Mouse (Mus musculus): ENCODE results near the gene Fbxw8. TPM values are rescaled to one million over a fixed set of nuclear protein-coding genes. Genes with fewer than 3 reads are reported as not detected.

Fbxw8 gene
- total and polyA plus RNA-seq, 2 experiments = 15.9 to 31.7 TPM

DNA sequence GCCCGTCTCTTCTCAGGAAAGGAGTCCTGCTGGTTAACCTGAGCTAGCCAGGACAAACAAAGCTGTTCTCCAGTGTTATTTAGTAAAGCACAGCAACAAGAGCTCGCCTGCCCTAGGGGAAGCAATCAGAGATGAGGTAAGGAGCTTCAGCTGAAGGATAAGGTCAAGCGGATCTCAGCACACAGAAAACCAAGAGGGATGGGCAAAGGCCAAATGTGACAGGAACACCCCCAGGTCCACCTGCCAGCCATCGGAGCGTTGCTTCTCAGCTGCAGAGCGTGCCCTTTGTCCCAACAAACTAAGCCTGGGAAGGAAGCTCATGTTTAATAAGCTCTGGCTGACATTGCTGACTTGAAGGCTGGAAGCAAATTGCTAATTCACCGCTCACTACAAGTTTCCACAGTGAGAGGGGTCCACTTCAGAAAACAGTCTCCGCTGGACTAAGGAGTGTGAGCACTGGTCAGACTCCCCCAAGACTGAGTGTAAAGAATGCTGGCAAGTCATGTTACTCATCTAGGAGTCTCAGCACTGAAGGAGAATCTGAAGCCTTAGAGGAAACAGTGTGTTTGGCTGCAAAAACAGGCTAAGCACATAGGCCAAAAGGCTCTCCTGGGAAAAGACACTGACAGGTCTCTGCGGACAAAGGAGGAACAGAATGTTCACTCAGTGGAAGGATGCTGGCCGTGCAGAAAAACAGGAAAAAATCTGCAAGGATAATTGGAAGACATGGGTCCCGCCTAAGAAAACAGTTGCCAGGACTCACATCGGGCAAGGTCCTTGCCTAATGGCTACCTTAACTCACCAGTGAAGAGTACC, 11.8 kb downstream of the Fbxw8 start:
- 69% methylated on average over 12 of the region's 12 CpGs for WGBS
- H3K27ac ChIP-seq (replicated peaks; ENCODE audit: insufficient read depth, low read depth, low read length) = no peak overlapping the region

DNA sequence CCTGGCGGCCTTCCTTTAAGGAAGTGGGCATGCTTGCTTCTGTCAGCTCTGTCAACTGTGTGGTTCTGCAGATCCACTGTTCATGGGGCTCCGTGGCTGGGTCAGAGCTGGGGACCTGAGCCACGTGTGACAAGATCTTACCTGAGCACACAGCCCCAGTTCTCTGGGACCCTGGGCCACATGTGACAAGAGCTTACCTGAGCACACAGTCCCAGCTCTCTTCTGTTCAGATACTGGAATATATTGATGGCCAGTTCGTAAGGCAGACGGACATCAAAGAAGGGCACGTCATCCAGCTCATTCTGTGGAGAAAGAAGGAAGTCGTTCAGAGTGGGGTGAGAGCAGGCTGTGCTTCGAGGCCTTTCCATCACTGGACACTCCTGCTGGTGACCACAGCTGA, 12.8 kb downstream of the Fbxw8 start:
- Histone ChIP-seq H3K79me2 (ENCODE audit: control insufficient read depth, insufficient read depth, low read length) (peaks cover 28% of the 10 kb centered on the region), H3K4me3 (ENCODE audit: insufficient read depth, low read depth, low read length) (no peak overlapping the region), H3K4me1 (ENCODE audit: control insufficient read depth, insufficient read depth, low read length) (no peaks in the 10 kb centered on the region; the same call in 1 of the 2 replicates), H3K36me3 (ENCODE audit: control insufficient read depth, insufficient read depth, low read length) (peaks cover 5% of the 10 kb centered on the region; the same call in 1 of the 2 replicates), H3K27me3 (ENCODE audit: control insufficient read depth, insufficient read depth, low read length) (no peaks in the 10 kb centered on the region), H3K27ac (replicated peaks; ENCODE audit: insufficient read depth, low read depth, low read length) (no peak overlapping the region), H3K9ac (ENCODE audit: low read depth, low read length) (no peak overlapping the region)
- no peak for DNase-seq (ENCODE audit: extremely low read depth, low read depth, low spot score)
- 92% methylated on average over 8 of the region's 8 CpGs for WGBS
- TF ChIP-seq CTCF (IDR thresholded peaks at IDR 0.05; ENCODE audit: low read depth, low read length) (no peak), POLR2A (IDR thresholded peaks at IDR 0.05; ENCODE audit: extremely low read depth, insufficient read depth, low read length) (no peak)

More for the DNA sequence above, 11.8 kb downstream of the Fbxw8 start:
- Histone ChIP-seq H3K36me3 (ENCODE audit: control insufficient read depth, insufficient read depth, low read length) (peaks cover 5% of the 10 kb centered on the region; the same call in 1 of the 2 replicates), H3K4me1 (ENCODE audit: control insufficient read depth, insufficient read depth, low read length) (no peaks in the 10 kb centered on the region; the same call in 1 of the 2 replicates), H3K27me3 (ENCODE audit: control insufficient read depth, insufficient read depth, low read length) (no peaks in the 10 kb centered on the region), H3K9ac (ENCODE audit: low read depth, low read length) (no peak overlapping the region), H3K4me3 (ENCODE audit: insufficient read depth, low read depth, low read length) (no peak overlapping the region), H3K79me2 (ENCODE audit: control insufficient read depth, insufficient read depth, low read length) (peaks cover 32% of the 10 kb centered on the region)
- TF ChIP-seq POLR2A (IDR thresholded peaks at IDR 0.05; ENCODE audit: extremely low read depth, insufficient read depth, low read length) (no peak), CTCF (IDR thresholded peaks at IDR 0.05; ENCODE audit: low read depth, low read length) (no peak)
- DNase-seq (ENCODE audit: extremely low read depth, low read depth, low spot score) = peak; percentile 20

- H3K79me2 ChIP-seq (ENCODE audit: control insufficient read depth, insufficient read depth, low read length) = peaks cover 6% of the 10 kb centered on the region; the same call in 1 of the 2 replicates
- no peaks in the 10 kb centered on the region; the same call in 1 of the 2 replicates for H3K4me1 ChIP-seq (ENCODE audit: control insufficient read depth, insufficient read depth, low read length)
- H3K9ac ChIP-seq (ENCODE audit: low read depth, low read length) = no peak overlapping the region
- no peaks in the 10 kb centered on the region for H3K27me3 ChIP-seq (ENCODE audit: control insufficient read depth, insufficient read depth, low read length)
- H3K27ac ChIP-seq (replicated peaks; ENCODE audit: insufficient read depth, low read depth, low read length) = no peak overlapping the region
- WGBS = 91% methylated on average over 8 of the region's 8 CpGs
- TF ChIP-seq CTCF (IDR thresholded peaks at IDR 0.05; ENCODE audit: low read depth, low read length) (no peak), POLR2A (IDR thresholded peaks at IDR 0.05; ENCODE audit: extremely low read depth, insufficient read depth, low read length) (no peak)
- peaks cover 5% of the 10 kb centered on the region; the same call in 1 of the 2 replicates for H3K36me3 ChIP-seq (ENCODE audit: control insufficient read depth, insufficient read depth, low read length)
- DNase-seq (ENCODE audit: extremely low read depth, low read depth, low spot score) = no peak
- no peak overlapping the region for H3K4me3 ChIP-seq (ENCODE audit: insufficient read depth, low read depth, low read length)
Measured at GRCm38 (mm10) chr5:118139630-118140029, 15.6 kb downstream of the Fbxw8 start.

GRCm38 (mm10) chr5:118136391-118136790, 18.9 kb downstream of the Fbxw8 start:
- Histone ChIP-seq H3K4me3 (ENCODE audit: insufficient read depth, low read depth, low read length) (no peak overlapping the region), H3K27ac (replicated peaks; ENCODE audit: insufficient read depth, low read depth, low read length) (no peak overlapping the region), H3K79me2 (ENCODE audit: control insufficient read depth, insufficient read depth, low read length) (peaks cover 6% of the 10 kb centered on the region; the same call in 1 of the 2 replicates), H3K27me3 (ENCODE audit: control insufficient read depth, insufficient read depth, low read length) (no peaks in the 10 kb centered on the region), H3K9ac (ENCODE audit: low read depth, low read length) (no peak overlapping the region), H3K36me3 (ENCODE audit: control insufficient read depth, insufficient read depth, low read length) (peaks cover 2% of the 10 kb centered on the region; the same call in 1 of the 2 replicates), H3K4me1 (ENCODE audit: control insufficient read depth, insufficient read depth, low read length) (no peaks in the 10 kb centered on the region)
- TF ChIP-seq POLR2A (IDR thresholded peaks at IDR 0.05; ENCODE audit: extremely low read depth, insufficient read depth, low read length) (no peak), CTCF (IDR thresholded peaks at IDR 0.05; ENCODE audit: low read depth, low read length) (no peak)
- 93% methylated on average over 5 of the region's 5 CpGs for WGBS
- no peak for DNase-seq (ENCODE audit: extremely low read depth, low read depth, low spot score)

DNA sequence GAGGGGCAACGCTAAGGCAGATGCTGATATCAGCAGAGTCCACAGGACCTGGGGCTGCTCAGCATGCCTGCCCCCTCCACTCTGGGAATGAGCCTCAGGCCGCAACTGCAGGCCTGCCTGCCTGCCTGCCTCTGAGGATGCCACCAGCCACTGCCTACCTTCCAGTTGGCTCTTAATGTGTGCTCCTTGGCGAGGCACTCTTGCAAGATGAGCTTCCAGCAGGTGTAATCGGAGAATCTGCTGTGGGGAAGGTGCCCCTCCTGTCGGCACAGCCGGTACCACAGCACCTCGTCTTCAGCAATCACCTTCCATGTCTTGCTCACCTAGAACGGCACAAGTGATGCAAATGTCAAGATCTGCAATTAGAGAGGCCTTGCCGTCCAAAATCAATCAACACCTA, 26.6 kb downstream of the Fbxw8 start:
- Histone ChIP-seq H3K79me2 (ENCODE audit: control insufficient read depth, insufficient read depth, low read length) (no peaks in the 10 kb centered on the region; the same call in 1 of the 2 replicates), H3K4me3 (ENCODE audit: insufficient read depth, low read depth, low read length) (no peak overlapping the region), H3K36me3 (ENCODE audit: control insufficient read depth, insufficient read depth, low read length) (peaks cover 7% of the 10 kb centered on the region; the same call in 1 of the 2 replicates), H3K4me1 (ENCODE audit: control insufficient read depth, insufficient read depth, low read length) (no peaks in the 10 kb centered on the region), H3K27me3 (ENCODE audit: control insufficient read depth, insufficient read depth, low read length) (no peaks in the 10 kb centered on the region), H3K27ac (replicated peaks; ENCODE audit: insufficient read depth, low read depth, low read length) (no peak overlapping the region), H3K9ac (ENCODE audit: low read depth, low read length) (no peak overlapping the region)
- 94% methylated on average over 9 of the region's 9 CpGs for WGBS
- no peak for DNase-seq (ENCODE audit: extremely low read depth, low read depth, low spot score)
- TF ChIP-seq POLR2A (IDR thresholded peaks at IDR 0.05; ENCODE audit: extremely low read depth, insufficient read depth, low read length) (no peak), CTCF (IDR thresholded peaks at IDR 0.05; ENCODE audit: low read depth, low read length) (no peak)

GRCm38 (mm10) chr5:118128208-118128607, 27.1 kb downstream of the Fbxw8 start:
- no peak for DNase-seq (ENCODE audit: extremely low read depth, low read depth, low spot score)
- peaks cover 7% of the 10 kb centered on the region; the same call in 1 of the 2 replicates for H3K36me3 ChIP-seq (ENCODE audit: control insufficient read depth, insufficient read depth, low read length)
- no peak overlapping the region for H3K9ac ChIP-seq (ENCODE audit: low read depth, low read length)
- TF ChIP-seq CTCF (IDR thresholded peaks at IDR 0.05; ENCODE audit: low read depth, low read length) (no peak), POLR2A (IDR thresholded peaks at IDR 0.05; ENCODE audit: extremely low read depth, insufficient read depth, low read length) (no peak)
- H3K4me1 ChIP-seq (ENCODE audit: control insufficient read depth, insufficient read depth, low read length) = no peaks in the 10 kb centered on the region
- no peaks in the 10 kb centered on the region; the same call in 1 of the 2 replicates for H3K79me2 ChIP-seq (ENCODE audit: control insufficient read depth, insufficient read depth, low read length)
- H3K27me3 ChIP-seq (ENCODE audit: control insufficient read depth, insufficient read depth, low read length) = no peaks in the 10 kb centered on the region
- no peak overlapping the region for H3K4me3 ChIP-seq (ENCODE audit: insufficient read depth, low read depth, low read length)
- no peak overlapping the region for H3K27ac ChIP-seq (replicated peaks; ENCODE audit: insufficient read depth, low read depth, low read length)
- 84% methylated on average over 6 of the region's 6 CpGs for WGBS
